Mouse (Mus musculus) brain, embryonic 14.5 days (tissue): ENCODE measurements around the gene Rabl2.

ENCODE experiments used
- CTCF ChIP-seq: fragments of 200-500 bp; IDR thresholded peaks from 2 replicates; pipeline ENCODE4 v1.5.1; 2012; ENCODE audit warnings: inconsistent platforms, mild to moderate bottlenecking, moderate library complexity, borderline replicate concordance; ENCODE audit not compliant: insufficient read depth, insufficient read length; ENCODE audit errors: extremely low read depth
- POLR2A ChIP-seq: fragments of 200-500 bp; IDR thresholded peaks from 2 replicates; pipeline ENCODE4 v1.6.1; 2012; ENCODE audit warnings: mild to moderate bottlenecking, inconsistent platforms, borderline replicate concordance; ENCODE audit not compliant: poor library complexity, insufficient read depth, insufficient read length, severe bottlenecking; ENCODE audit errors: extremely low read depth

GRCm38 (mm10) chr15:89607480-89607879 is 15.8 kb upstream of the Rabl2 start:
- TF ChIP-seq POLR2A (no peak), CTCF (no peak)
